Mouse (Mus musculus): ENCODE data around the gene Dcun1d1. TPM values are rescaled to one million over a fixed set of nuclear protein-coding genes. Genes with fewer than 3 reads are reported as not detected.

Gene Dcun1d1
- polyA plus RNA-seq, 1 experiment from 2014 or later, result 91.3 TPM

GRCm38 (mm10) chr3:35933405-35933777 lies 3.9 kb downstream of the Dcun1d1 start:
- peak; percentile 32 for ATAC-seq
- no peaks in the 10 kb centered on the region for H3K9me3 ChIP-seq (ENCODE audit: control insufficient read depth, low read length)
- H3K4me3 ChIP-seq (ENCODE audit: low read length), result peak overlapping the region; percentile 89
- H3K27ac ChIP-seq (ENCODE audit: low read length), result peak overlapping the region; percentile 97
- peak overlapping the region; percentile 99 for H3K9ac ChIP-seq (ENCODE audit: low read depth, low read length)
- H3K4me2 ChIP-seq (ENCODE audit: low read depth, low read length), result peak overlapping the region; percentile 78
- peaks cover 22% of the 10 kb centered on the region for H3K4me1 ChIP-seq (ENCODE audit: control insufficient read depth, insufficient read depth, low read length)
- no peaks in the 10 kb centered on the region for H3K27me3 ChIP-seq (replicated peaks; ENCODE audit: control insufficient read depth, insufficient read depth, low read length)
- WGBS, result under 1% methylated on average over 14 of the region's 14 CpGs
- H3K36me3 ChIP-seq (ENCODE audit: control insufficient read depth, insufficient read depth, low read length), result 0 out of 2 replicates have a peak, but pooled peaks cover 3% of the 10 kb centered on the region

DNA sequence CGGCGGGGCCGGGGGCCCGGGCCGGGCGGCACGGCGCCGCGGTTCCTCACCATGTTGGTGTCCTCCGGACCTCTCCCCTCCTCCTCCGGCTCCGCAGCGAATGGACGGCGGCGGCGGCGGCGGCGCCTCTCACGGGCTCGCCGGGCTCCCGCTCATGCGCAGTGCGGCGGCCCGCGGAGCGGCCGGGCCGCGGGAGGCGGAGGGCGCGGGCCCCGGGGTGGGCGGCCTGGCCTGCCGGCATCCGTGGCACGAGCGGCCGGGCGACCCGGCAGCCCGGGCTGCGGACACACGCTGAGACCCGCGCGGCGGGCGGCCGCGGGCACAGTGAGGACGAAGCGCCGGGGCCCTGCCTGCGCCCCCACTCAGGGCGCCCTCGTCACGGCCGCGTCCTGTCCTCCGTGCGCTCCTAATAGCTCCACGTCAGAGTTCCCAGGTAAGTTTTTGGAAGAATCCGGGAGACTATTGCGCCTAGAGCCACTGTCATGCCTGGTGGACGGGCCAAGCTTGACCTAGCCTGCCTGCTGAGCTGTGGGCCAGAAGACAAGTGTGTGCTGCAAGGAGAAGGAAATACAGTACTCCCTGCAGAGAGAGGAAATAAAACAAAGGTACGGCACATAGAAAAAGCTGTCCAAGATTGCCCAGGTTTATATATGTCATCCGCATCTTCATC lies 4.4 kb downstream of the Dcun1d1 start:
- ATAC-seq, result peak; percentile 93
- Histone ChIP-seq H3K27me3 (replicated peaks; ENCODE audit: control insufficient read depth, insufficient read depth, low read length) (no peaks in the 10 kb centered on the region), H3K9me3 (ENCODE audit: control insufficient read depth, low read length) (no peaks in the 10 kb centered on the region), H3K4me1 (ENCODE audit: control insufficient read depth, insufficient read depth, low read length) (peaks cover 22% of the 10 kb centered on the region), H3K27ac (ENCODE audit: low read length) (peak overlapping the region; percentile 97), H3K9ac (ENCODE audit: low read depth, low read length) (peak overlapping the region; percentile 99), H3K4me3 (ENCODE audit: low read length) (peak overlapping the region; percentile 89), H3K4me2 (ENCODE audit: low read depth, low read length) (peak overlapping the region; percentile 78), H3K36me3 (ENCODE audit: control insufficient read depth, insufficient read depth, low read length) (0 out of 2 replicates have a peak, but pooled peaks cover 3% of the 10 kb centered on the region)
- WGBS, result under 1% methylated on average over 44 of the region's 73 CpGs

DNA sequence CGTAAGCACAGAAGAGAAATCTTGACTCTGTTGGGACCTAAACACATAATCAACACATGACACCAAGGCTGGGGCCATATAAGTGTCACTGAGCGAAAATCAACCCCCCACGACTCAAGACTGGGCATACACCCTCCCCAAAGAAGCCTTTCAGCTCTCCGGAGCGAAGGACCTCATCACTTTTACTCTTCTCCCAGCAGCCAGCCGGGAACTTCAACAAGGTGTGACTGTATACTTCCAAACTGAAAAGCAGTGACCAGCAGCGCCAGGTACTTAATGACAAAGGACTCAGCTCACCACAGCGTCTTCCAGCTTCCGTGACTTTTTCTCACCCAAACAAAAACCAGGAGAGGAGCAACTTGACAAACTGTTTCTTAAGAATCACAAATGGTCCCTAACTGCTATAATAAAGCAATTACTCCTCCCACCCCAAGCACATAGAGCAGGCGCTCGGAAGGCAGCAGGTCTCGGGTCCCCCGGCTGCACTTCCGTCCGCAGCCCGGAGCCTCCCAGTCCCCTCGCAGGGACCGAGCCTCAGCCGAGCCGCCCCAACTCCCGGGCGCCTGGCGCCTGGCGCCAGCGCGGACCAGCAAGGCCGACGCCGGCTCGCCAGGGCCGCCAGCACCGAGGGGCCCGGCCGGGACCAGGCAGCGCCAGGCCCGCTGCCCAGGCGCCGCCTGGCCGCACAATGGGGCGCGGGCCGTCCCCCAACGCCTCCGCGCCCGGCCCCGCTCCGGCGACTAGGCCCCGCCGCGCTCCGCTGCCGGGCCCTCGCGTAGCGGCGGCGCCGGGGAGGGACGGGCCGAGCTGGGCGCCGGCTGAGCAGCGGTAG lies 5.1 kb downstream of the Dcun1d1 start:
- Histone ChIP-seq H3K4me3 (ENCODE audit: low read length) (peak overlapping the region; percentile 89), H3K36me3 (ENCODE audit: control insufficient read depth, insufficient read depth, low read length) (no peaks in the 10 kb centered on the region), H3K9ac (ENCODE audit: low read depth, low read length) (peak overlapping the region; percentile 99), H3K4me2 (ENCODE audit: low read depth, low read length) (peak overlapping the region; percentile 82), H3K9me3 (ENCODE audit: control insufficient read depth, low read length) (no peaks in the 10 kb centered on the region), H3K27me3 (replicated peaks; ENCODE audit: control insufficient read depth, insufficient read depth, low read length) (no peaks in the 10 kb centered on the region), H3K27ac (ENCODE audit: low read length) (peak overlapping the region; percentile 97), H3K4me1 (ENCODE audit: control insufficient read depth, insufficient read depth, low read length) (peaks cover 22% of the 10 kb centered on the region)
- peak; percentile 81 for ATAC-seq
- WGBS, result under 1% methylated on average over 52 of the region's 65 CpGs

GRCm38 (mm10) chr3:35931359-35931758 lies 5.9 kb downstream of the Dcun1d1 start:
- Histone ChIP-seq H3K36me3 (ENCODE audit: control insufficient read depth, insufficient read depth, low read length) (no peaks in the 10 kb centered on the region), H3K9me3 (ENCODE audit: control insufficient read depth, low read length) (no peaks in the 10 kb centered on the region), H3K4me3 (ENCODE audit: low read length) (peak overlapping the region; percentile 89), H3K4me2 (ENCODE audit: low read depth, low read length) (peak overlapping the region; percentile 82), H3K9ac (ENCODE audit: low read depth, low read length) (peak overlapping the region; percentile 99), H3K4me1 (ENCODE audit: control insufficient read depth, insufficient read depth, low read length) (peaks cover 22% of the 10 kb centered on the region), H3K27ac (ENCODE audit: low read length) (peak overlapping the region; percentile 97), H3K27me3 (replicated peaks; ENCODE audit: control insufficient read depth, insufficient read depth, low read length) (no peaks in the 10 kb centered on the region)
- 27% methylated on average over 7 of the region's 7 CpGs for WGBS
- ATAC-seq, result no peak

DNA sequence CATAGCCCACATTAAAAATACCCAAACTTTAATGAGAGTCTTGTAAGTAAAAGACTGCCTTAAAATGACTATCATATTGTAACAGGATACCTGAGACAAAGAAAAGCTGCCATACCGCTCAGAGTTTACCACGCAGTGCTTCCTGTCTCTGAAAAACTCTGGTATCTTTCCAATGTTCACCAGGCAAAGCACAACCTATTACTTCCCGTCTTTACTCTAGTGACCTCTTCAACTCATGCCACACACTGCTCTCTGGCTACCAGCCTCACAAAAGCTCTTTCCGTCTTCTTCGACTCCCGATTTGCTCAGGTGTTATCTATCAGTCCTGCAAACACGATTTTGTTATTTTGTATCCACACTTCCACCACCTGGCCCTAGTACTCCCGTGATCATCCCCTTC lies 7.4 kb downstream of the Dcun1d1 start:
- H3K27ac ChIP-seq (ENCODE audit: low read length), result no peak overlapping the region
- no peak overlapping the region for H3K4me3 ChIP-seq (ENCODE audit: low read length)
- H3K4me1 ChIP-seq (ENCODE audit: control insufficient read depth, insufficient read depth, low read length), result peaks cover 20% of the 10 kb centered on the region
- 39% methylated on average over 8 of the region's 8 CpGs for WGBS
- H3K9ac ChIP-seq (ENCODE audit: low read depth, low read length), result no peak overlapping the region
- no peak overlapping the region for H3K4me2 ChIP-seq (ENCODE audit: low read depth, low read length)
- no peaks in the 10 kb centered on the region for H3K27me3 ChIP-seq (replicated peaks; ENCODE audit: control insufficient read depth, insufficient read depth, low read length)
- no peak for ATAC-seq
- H3K9me3 ChIP-seq (ENCODE audit: control insufficient read depth, low read length), result no peaks in the 10 kb centered on the region
- H3K36me3 ChIP-seq (ENCODE audit: control insufficient read depth, insufficient read depth, low read length), result no peaks in the 10 kb centered on the region

DNA sequence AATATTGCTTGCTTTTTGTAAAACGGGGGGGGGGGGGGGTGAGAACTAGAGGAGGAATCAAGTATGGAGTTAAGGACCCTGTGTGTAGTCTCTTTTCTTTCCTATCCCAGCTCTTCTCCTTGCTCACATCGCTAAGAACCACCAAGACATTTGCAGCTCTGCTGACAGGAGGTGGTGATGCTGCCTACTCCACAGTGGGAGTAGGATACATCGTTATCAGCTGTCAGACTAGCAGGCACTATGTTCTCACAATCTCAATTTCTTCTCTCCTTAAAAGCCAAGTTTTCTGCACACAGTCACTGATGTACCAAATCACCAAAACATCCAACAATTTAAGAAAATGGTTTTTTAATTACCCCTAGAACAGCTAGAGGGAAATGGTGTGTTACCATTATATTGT lies 7.8 kb downstream of the Dcun1d1 start:
- no peaks in the 10 kb centered on the region for H3K9me3 ChIP-seq (ENCODE audit: control insufficient read depth, low read length)
- no peak for ATAC-seq

GRCm38 (mm10) chr3:35925852-35926251 lies 11.4 kb downstream of the Dcun1d1 start:
- WGBS, result 58% methylated on average over 2 of the region's 2 CpGs
- H3K9ac ChIP-seq (ENCODE audit: low read depth, low read length), result no peak overlapping the region
- no peaks in the 10 kb centered on the region for H3K9me3 ChIP-seq (ENCODE audit: control insufficient read depth, low read length)
- H3K27me3 ChIP-seq (replicated peaks; ENCODE audit: control insufficient read depth, insufficient read depth, low read length), result no peaks in the 10 kb centered on the region
- H3K4me3 ChIP-seq (ENCODE audit: low read length), result no peak overlapping the region
- no peaks in the 10 kb centered on the region for H3K36me3 ChIP-seq (ENCODE audit: control insufficient read depth, insufficient read depth, low read length)
- ATAC-seq, result peak; percentile 85
- no peak overlapping the region for H3K27ac ChIP-seq (ENCODE audit: low read length)
- no peak overlapping the region for H3K4me2 ChIP-seq (ENCODE audit: low read depth, low read length)
- peaks cover 9% of the 10 kb centered on the region; the same call in 1 of the 2 replicates for H3K4me1 ChIP-seq (ENCODE audit: control insufficient read depth, insufficient read depth, low read length)

More for the DNA sequence above, 7.8 kb downstream of the Dcun1d1 start:
- peaks cover 16% of the 10 kb centered on the region for H3K4me1 ChIP-seq (ENCODE audit: control insufficient read depth, insufficient read depth, low read length)
- 58% methylated on average over 3 of the region's 3 CpGs for WGBS
- H3K4me3 ChIP-seq (ENCODE audit: low read length), result no peak overlapping the region
- H3K4me2 ChIP-seq (ENCODE audit: low read depth, low read length), result no peak overlapping the region
- H3K27ac ChIP-seq (ENCODE audit: low read length), result no peak overlapping the region
- H3K27me3 ChIP-seq (replicated peaks; ENCODE audit: control insufficient read depth, insufficient read depth, low read length), result no peaks in the 10 kb centered on the region
- H3K36me3 ChIP-seq (ENCODE audit: control insufficient read depth, insufficient read depth, low read length), result no peaks in the 10 kb centered on the region
- H3K9ac ChIP-seq (ENCODE audit: low read depth, low read length), result no peak overlapping the region

- no peak overlapping the region for H3K27ac ChIP-seq (ENCODE audit: low read length)
- no peaks in the 10 kb centered on the region for H3K36me3 ChIP-seq (ENCODE audit: control insufficient read depth, insufficient read depth, low read length)
- H3K9me3 ChIP-seq (ENCODE audit: control insufficient read depth, low read length), result no peaks in the 10 kb centered on the region
- H3K4me1 ChIP-seq (ENCODE audit: control insufficient read depth, insufficient read depth, low read length), result 0 out of 2 replicates have a peak, but pooled peaks cover 7% of the 10 kb centered on the region
- no peak overlapping the region for H3K9ac ChIP-seq (ENCODE audit: low read depth, low read length)
- no peak overlapping the region for H3K4me2 ChIP-seq (ENCODE audit: low read depth, low read length)
- H3K27me3 ChIP-seq (replicated peaks; ENCODE audit: control insufficient read depth, insufficient read depth, low read length), result no peaks in the 10 kb centered on the region
- ATAC-seq, result no peak
- no peak overlapping the region for H3K4me3 ChIP-seq (ENCODE audit: low read length)
- WGBS, result 86% methylated on average over 3 of the region's 3 CpGs
Observed at GRCm38 (mm10) chr3:35924007-35924406, 13.2 kb downstream of the Dcun1d1 start.

GRCm38 (mm10) chr3:35923495-35923894 lies 13.8 kb downstream of the Dcun1d1 start:
- H3K9ac ChIP-seq (ENCODE audit: low read depth, low read length), result no peak overlapping the region

More at GRCm38 (mm10) chr3:35923495-35923894, 13.8 kb downstream of the Dcun1d1 start:
- no peaks in the 10 kb centered on the region for H3K27me3 ChIP-seq (replicated peaks; ENCODE audit: control insufficient read depth, insufficient read depth, low read length)
- H3K27ac ChIP-seq (ENCODE audit: low read length), result no peak overlapping the region
- 0 out of 2 replicates have a peak, but pooled peaks cover 7% of the 10 kb centered on the region for H3K4me1 ChIP-seq (ENCODE audit: control insufficient read depth, insufficient read depth, low read length)
- H3K36me3 ChIP-seq (ENCODE audit: control insufficient read depth, insufficient read depth, low read length), result no peaks in the 10 kb centered on the region
- 59% methylated on average over 7 of the region's 7 CpGs for WGBS
- no peak overlapping the region for H3K4me3 ChIP-seq (ENCODE audit: low read length)
- H3K4me2 ChIP-seq (ENCODE audit: low read depth, low read length), result no peak overlapping the region
- no peaks in the 10 kb centered on the region for H3K9me3 ChIP-seq (ENCODE audit: control insufficient read depth, low read length)
- peak; percentile 79 for ATAC-seq

Measured in intestine, embryonic 16.5 days (tissue).